Mouse (Mus musculus): ENCODE measurements around the gene Crlf1.
"Not testable (repeated sequence)": the region's sequence is repeated elsewhere in the genome, so short reads cannot be mapped to it uniquely, and the experiment has no call there.

Crlf1 gene

GRCm38 (mm10) chr8:70495771-70496062 is 2.8 kb downstream of the Crlf1 start:
- DNase-seq (ENCODE audit: low spot score in 2 of 2): no peak

- no peak for DNase-seq (ENCODE audit: low spot score in 2 of 2)
Observed at GRCm38 (mm10) chr8:70500386-70501301, 7.7 kb downstream of the Crlf1 start.

GRCm38 (mm10) chr8:70501820-70502529 is 9.0 kb downstream of the Crlf1 start:
- DNase-seq (ENCODE audit: low spot score in 2 of 2): peak in 1 of 2 experiments; percentile 74

- no peak for DNase-seq (ENCODE audit: low spot score in 2 of 2)
Observed at GRCm38 (mm10) chr8:70502540-70502939, 9.6 kb downstream of the Crlf1 start.

- DNase-seq (ENCODE audit: low spot score in 2 of 2): peak in 1 of 2 experiments; percentile 75
Observed at GRCm38 (mm10) chr8:70503062-70503750, 10.2 kb downstream of the Crlf1 start.

- DNase-seq (ENCODE audit: low spot score in 2 of 2): peak in 1 of 2 experiments; percentile 67
Observed at GRCm38 (mm10) chr8:70504291-70504716, 11.3 kb downstream of the Crlf1 start.

- DNase-seq (ENCODE audit: low spot score in 2 of 2): peak; percentile 75 to 88
Observed at GRCm38 (mm10) chr8:70504851-70505250, 11.9 kb downstream of the Crlf1 start.

- DNase-seq (ENCODE audit: low spot score in 2 of 2): no peak
Observed at GRCm38 (mm10) chr8:70505698-70506327, 12.9 kb downstream of the Crlf1 start.

- DNase-seq (ENCODE audit: low spot score in 2 of 2): peak; percentile 90 to 95
Observed at GRCm38 (mm10) chr8:70506328-70507026, 13.5 kb downstream of the Crlf1 start, which contains the start of gene Rex1bd. TSS of gene Rex1bd (minus strand) at chr8:70506752.

GRCm38 (mm10) chr8:70507027-70507393 is 14.1 kb downstream of the Crlf1 start:
- DNase-seq (ENCODE audit: low spot score in 2 of 2): no peak

GRCm38 (mm10) chr8:70509281-70509952 is 16.5 kb downstream of the Crlf1 start:
- DNase-seq (ENCODE audit: low spot score in 2 of 2): no peak

- peak; percentile 98 for DNase-seq (ENCODE audit: low spot score in 2 of 2)
Observed at GRCm38 (mm10) chr8:70510228-70510915, 17.4 kb downstream of the Crlf1 start, which contains the start of gene Uba52. TSS of gene Uba52 (minus strand) at chr8:70510801.

GRCm38 (mm10) chr8:70511174-70511573 is 18.2 kb downstream of the Crlf1 start:
- DNase-seq (ENCODE audit: low spot score in 2 of 2): not testable (repeated sequence)

GRCm38 (mm10) chr8:70511770-70512169 is 18.8 kb downstream of the Crlf1 start:
- no peak for DNase-seq (ENCODE audit: low spot score in 2 of 2)

GRCm38 (mm10) chr8:70512253-70512903 is 19.4 kb downstream of the Crlf1 start:
- DNase-seq (ENCODE audit: low spot score in 2 of 2): no peak

- DNase-seq (ENCODE audit: low spot score in 2 of 2): no peak
Observed at GRCm38 (mm10) chr8:70513441-70513840, 20.5 kb downstream of the Crlf1 start.

GRCm38 (mm10) chr8:70517940-70518643 is 25.1 kb downstream of the Crlf1 start:
- no peak for DNase-seq (ENCODE audit: low spot score in 2 of 2)

- DNase-seq (ENCODE audit: low spot score in 2 of 2): no peak
Observed at GRCm38 (mm10) chr8:70519043-70519442, 26.1 kb downstream of the Crlf1 start.

GRCm38 (mm10) chr8:70519606-70520005 is 26.6 kb downstream of the Crlf1 start:
- no peak for DNase-seq (ENCODE audit: low spot score in 2 of 2)
